Mouse (Mus musculus): Measurements from ENCODE around the gene Med14. TPM values are rescaled to one million over a fixed set of nuclear protein-coding genes. Genes with fewer than 3 reads are reported as not detected.

The Med14 gene
- 1.3 and 4.1 TPM in 2 replicates for polyA plus RNA-seq (2012; ENCODE audit: insufficient read depth, low replicate concordance)

GRCm38 (mm10) chrX:12761626-12762333, at the start of gene Med14:
Gene Med14 (minus strand): TSS chrX:12762073.
- H3K4me1 ChIP-seq = peaks cover 16% of the 10 kb centered on the region; the same call in 1 of the 2 replicates
- H3K36me3 ChIP-seq (replicated peaks; ENCODE audit: low read length) = no peaks in the 10 kb centered on the region
- H3K27me3 ChIP-seq (replicated peaks) = peaks cover 12% of the 10 kb centered on the region
- TF ChIP-seq GATA1 (IDR thresholded peaks at IDR 0.05; ENCODE audit: borderline replicate concordance, low read length) (no peak), FLI1 (IDR thresholded peaks at IDR 0.05; ENCODE audit: low read length) (no peak)
- peak within 1 kb of the TSS; percentile 94 for H3K4me3 ChIP-seq (replicated peaks)
- peaks cover 12% of the 10 kb centered on the region for H3K9me3 ChIP-seq

GRCm38 (mm10) chrX:12800559-12800958, 38.7 kb upstream of the Med14 start:
- Histone ChIP-seq H3K4me3 (replicated peaks) (no peak overlapping the region), H3K27me3 (replicated peaks) (peaks cover 8% of the 10 kb centered on the region), H3K36me3 (replicated peaks; ENCODE audit: low read length) (no peaks in the 10 kb centered on the region), H3K4me1 (no peaks in the 10 kb centered on the region), H3K9me3 (no peaks in the 10 kb centered on the region)
- TF ChIP-seq FLI1 (IDR thresholded peaks at IDR 0.05; ENCODE audit: low read length) = no peak
- no peak for TF ChIP-seq GATA1 (IDR thresholded peaks at IDR 0.05; ENCODE audit: borderline replicate concordance, low read length)

GRCm38 (mm10) chrX:12794842-12795241, 33.0 kb upstream of the Med14 start:
- TF ChIP-seq GATA1 (IDR thresholded peaks at IDR 0.05; ENCODE audit: borderline replicate concordance, low read length) (no peak), FLI1 (IDR thresholded peaks at IDR 0.05; ENCODE audit: low read length) (no peak)
- H3K4me1 ChIP-seq = peaks cover 3% of the 10 kb centered on the region; the same call in 1 of the 2 replicates
- peak overlapping the region; percentile 74 for H3K4me3 ChIP-seq (replicated peaks)
- peaks cover 3% of the 10 kb centered on the region for H3K27me3 ChIP-seq (replicated peaks)
- H3K9me3 ChIP-seq = no peaks in the 10 kb centered on the region
- H3K36me3 ChIP-seq (replicated peaks; ENCODE audit: low read length) = no peaks in the 10 kb centered on the region

GRCm38 (mm10) chrX:12791674-12792340, 29.9 kb upstream of the Med14 start:
- no peak for TF ChIP-seq FLI1 (IDR thresholded peaks at IDR 0.05; ENCODE audit: low read length)
- no peak for TF ChIP-seq GATA1 (IDR thresholded peaks at IDR 0.05; ENCODE audit: borderline replicate concordance, low read length)

GRCm38 (mm10) chrX:12773236-12773635, 11.4 kb upstream of the Med14 start:
- Histone ChIP-seq H3K36me3 (replicated peaks; ENCODE audit: low read length) (no peaks in the 10 kb centered on the region), H3K4me3 (replicated peaks) (no peak overlapping the region), H3K9me3 (no peaks in the 10 kb centered on the region), H3K27me3 (replicated peaks) (peaks cover 2% of the 10 kb centered on the region), H3K4me1 (no peaks in the 10 kb centered on the region)
- no peak for TF ChIP-seq GATA1 (IDR thresholded peaks at IDR 0.05; ENCODE audit: borderline replicate concordance, low read length)
- TF ChIP-seq FLI1 (IDR thresholded peaks at IDR 0.05; ENCODE audit: low read length) = no peak

More at GRCm38 (mm10) chrX:12791674-12792340, 29.9 kb upstream of the Med14 start:
- peaks cover 3% of the 10 kb centered on the region for H3K27me3 ChIP-seq (replicated peaks)
- H3K4me3 ChIP-seq (replicated peaks) = no peak overlapping the region
- peaks cover 3% of the 10 kb centered on the region; the same call in 1 of the 2 replicates for H3K4me1 ChIP-seq
- H3K9me3 ChIP-seq = no peaks in the 10 kb centered on the region
- no peaks in the 10 kb centered on the region for H3K36me3 ChIP-seq (replicated peaks; ENCODE audit: low read length)

- TF ChIP-seq FLI1 (IDR thresholded peaks at IDR 0.05; ENCODE audit: low read length) = no peak
- no peak for TF ChIP-seq GATA1 (IDR thresholded peaks at IDR 0.05; ENCODE audit: borderline replicate concordance, low read length)
- Histone ChIP-seq H3K27me3 (replicated peaks) (peaks cover 2% of the 10 kb centered on the region), H3K4me1 (peaks cover 13% of the 10 kb centered on the region), H3K36me3 (replicated peaks; ENCODE audit: low read length) (no peaks in the 10 kb centered on the region), H3K4me3 (replicated peaks) (no peak overlapping the region), H3K9me3 (no peaks in the 10 kb centered on the region)
Measured at GRCm38 (mm10) chrX:12771561-12771960, 9.7 kb upstream of the Med14 start.

- Histone ChIP-seq H3K4me1 (peaks cover 13% of the 10 kb centered on the region), H3K4me3 (replicated peaks) (no peak overlapping the region), H3K9me3 (no peaks in the 10 kb centered on the region), H3K27me3 (replicated peaks) (no peaks in the 10 kb centered on the region), H3K36me3 (replicated peaks; ENCODE audit: low read length) (no peaks in the 10 kb centered on the region)
- TF ChIP-seq GATA1 (IDR thresholded peaks at IDR 0.05; ENCODE audit: borderline replicate concordance, low read length) = no peak
- TF ChIP-seq FLI1 (IDR thresholded peaks at IDR 0.05; ENCODE audit: low read length) = no peak
Measured at GRCm38 (mm10) chrX:12768571-12768970, 6.7 kb upstream of the Med14 start.

- H3K27me3 ChIP-seq (replicated peaks) = peaks cover 3% of the 10 kb centered on the region
- no peaks in the 10 kb centered on the region for H3K36me3 ChIP-seq (replicated peaks; ENCODE audit: low read length)
- H3K4me3 ChIP-seq (replicated peaks) = peak overlapping the region; percentile 74
- peaks cover 3% of the 10 kb centered on the region for H3K9me3 ChIP-seq
- TF ChIP-seq GATA1 (IDR thresholded peaks at IDR 0.05; ENCODE audit: borderline replicate concordance, low read length) (no peak), FLI1 (IDR thresholded peaks at IDR 0.05; ENCODE audit: low read length) (no peak)
- peaks cover 17% of the 10 kb centered on the region for H3K4me1 ChIP-seq
Measured at GRCm38 (mm10) chrX:12766846-12767564, 5.1 kb upstream of the Med14 start.

GRCm38 (mm10) chrX:12763127-12763834, 1.4 kb upstream of the Med14 start:
- TF ChIP-seq FLI1 (IDR thresholded peaks at IDR 0.05; ENCODE audit: low read length) = no peak
- TF ChIP-seq GATA1 (IDR thresholded peaks at IDR 0.05; ENCODE audit: borderline replicate concordance, low read length) = no peak
- Histone ChIP-seq H3K36me3 (replicated peaks; ENCODE audit: low read length) (no peaks in the 10 kb centered on the region), H3K27me3 (replicated peaks) (peaks cover 12% of the 10 kb centered on the region), H3K4me3 (replicated peaks) (peak overlapping the region; percentile 94), H3K9me3 (peaks cover 12% of the 10 kb centered on the region), H3K4me1 (peaks cover 20% of the 10 kb centered on the region)

Data from megakaryocyte, embryonic 14.5 days (primary cell).